Mouse (Mus musculus): ENCODE data around the gene Rpl7a. TPM values are rescaled to one million over a fixed set of nuclear protein-coding genes. Genes with fewer than 3 reads are reported as not detected.

Gene Rpl7a
- polyA plus RNA-seq, 1 experiment = 639 TPM

GRCm38 (mm10) chr2:26927745-26928476 is 17.3 kb downstream of the Rpl7a start:
- TF ChIP-seq POLR2A (IDR thresholded peaks at IDR 0.05; ENCODE audit: low read depth, low read length) (no peak), CTCF (IDR thresholded peaks at IDR 0.05; ENCODE audit: extremely low read depth, insufficient read length, insufficient replicate concordance, low read depth, low read length) (no peak)
- Histone ChIP-seq H3K4me3 (ENCODE audit: low read depth, low read length) (no peak overlapping the region), H3K27ac (ENCODE audit: insufficient read depth, low read depth, low read length) (peak overlapping the region; percentile 65; the same call in 1 of the 2 replicates), H3K4me1 (ENCODE audit: control insufficient read depth, insufficient read depth, insufficient read length, low read length) (peaks cover 16% of the 10 kb centered on the region; the same call in 1 of the 2 replicates), H3K36me3 (ENCODE audit: control insufficient read depth, insufficient read depth, low read length) (peaks cover 58% of the 10 kb centered on the region), H3K27me3 (ENCODE audit: control insufficient read depth, insufficient read depth, low read length) (no peaks in the 10 kb centered on the region)
- 62% methylated on average over 6 of the region's 6 CpGs for WGBS

- 5% methylated on average over 1 of the region's 1 CpGs for WGBS
- Histone ChIP-seq H3K4me1 (ENCODE audit: control insufficient read depth, insufficient read depth, insufficient read length, low read length) (peaks cover 32% of the 10 kb centered on the region), H3K4me3 (ENCODE audit: low read depth, low read length) (peak overlapping the region; percentile 14; the same call in 1 of the 2 replicates), H3K27me3 (ENCODE audit: control insufficient read depth, insufficient read depth, low read length) (no peaks in the 10 kb centered on the region), H3K27ac (ENCODE audit: insufficient read depth, low read depth, low read length) (0 out of 2 replicates have a peak overlapping the region, but pooled peaks have one; percentile 0), H3K36me3 (ENCODE audit: control insufficient read depth, insufficient read depth, low read length) (peaks cover 36% of the 10 kb centered on the region)
- TF ChIP-seq CTCF (IDR thresholded peaks at IDR 0.05; ENCODE audit: extremely low read depth, insufficient read length, insufficient replicate concordance, low read depth, low read length) (peak; percentile 37; the same call in 1 of the 2 replicates), POLR2A (IDR thresholded peaks at IDR 0.05; ENCODE audit: low read depth, low read length) (no peak)
These were observed 19.8 kb downstream of the Rpl7a start for GRCm38 (mm10) chr2:26930390-26930789.

- H3K27ac ChIP-seq (ENCODE audit: insufficient read depth, low read depth, low read length) = peak overlapping the region; percentile 88
- H3K36me3 ChIP-seq (ENCODE audit: control insufficient read depth, insufficient read depth, low read length) = peaks cover 19% of the 10 kb centered on the region
- H3K27me3 ChIP-seq (ENCODE audit: control insufficient read depth, insufficient read depth, low read length) = no peaks in the 10 kb centered on the region
- TF ChIP-seq POLR2A (IDR thresholded peaks at IDR 0.05; ENCODE audit: low read depth, low read length) = no peak
- TF ChIP-seq CTCF (IDR thresholded peaks at IDR 0.05; ENCODE audit: extremely low read depth, insufficient read length, insufficient replicate concordance, low read depth, low read length) = no peak
- peaks cover 35% of the 10 kb centered on the region for H3K4me1 ChIP-seq (ENCODE audit: control insufficient read depth, insufficient read depth, insufficient read length, low read length)
- peak overlapping the region; percentile 94 for H3K4me3 ChIP-seq (ENCODE audit: low read depth, low read length)
- under 1% methylated on average over 49 of the region's 49 CpGs for WGBS
These were observed 22.1 kb downstream of the Rpl7a start for GRCm38 (mm10) chr2:26932473-26933303.

GRCm38 (mm10) chr2:26933304-26934055 is 22.9 kb downstream of the Rpl7a start, which contains the start of the genes Surf4 and Stkld1:
Gene Surf4, minus strand, starts transcription at chr2:26933928.
Gene Stkld1, plus strand, starts transcription at chr2:26934047.
- TF ChIP-seq POLR2A (IDR thresholded peaks at IDR 0.05; ENCODE audit: low read depth, low read length) = peak; percentile 95
- no peak for TF ChIP-seq CTCF (IDR thresholded peaks at IDR 0.05; ENCODE audit: extremely low read depth, insufficient read length, insufficient replicate concordance, low read depth, low read length)

GRCm38 (mm10) chr2:26935286-26935685 is 24.7 kb downstream of the Rpl7a start:
- Histone ChIP-seq H3K36me3 (ENCODE audit: control insufficient read depth, insufficient read depth, low read length) (peaks cover 7% of the 10 kb centered on the region), H3K4me3 (ENCODE audit: low read depth, low read length) (no peak overlapping the region), H3K4me1 (ENCODE audit: control insufficient read depth, insufficient read depth, insufficient read length, low read length) (peaks cover 27% of the 10 kb centered on the region), H3K27ac (ENCODE audit: insufficient read depth, low read depth, low read length) (peak overlapping the region; percentile 93; the same call in 1 of the 2 replicates), H3K27me3 (ENCODE audit: control insufficient read depth, insufficient read depth, low read length) (no peaks in the 10 kb centered on the region)
- WGBS = 54% methylated on average over 2 of the region's 2 CpGs
- TF ChIP-seq CTCF (IDR thresholded peaks at IDR 0.05; ENCODE audit: extremely low read depth, insufficient read length, insufficient replicate concordance, low read depth, low read length) (no peak), POLR2A (IDR thresholded peaks at IDR 0.05; ENCODE audit: low read depth, low read length) (no peak)

More at GRCm38 (mm10) chr2:26933304-26934055, 22.9 kb downstream of the Rpl7a start, which contains the start of the genes Surf4 and Stkld1:
- Histone ChIP-seq H3K4me3 (ENCODE audit: low read depth, low read length) (peak within 1 kb of the TSS; percentile 94), H3K4me1 (ENCODE audit: control insufficient read depth, insufficient read depth, insufficient read length, low read length) (peaks cover 32% of the 10 kb centered on the region), H3K36me3 (ENCODE audit: control insufficient read depth, insufficient read depth, low read length) (peaks cover 14% of the 10 kb centered on the region), H3K27ac (ENCODE audit: insufficient read depth, low read depth, low read length) (peak within 1 kb of the TSS; percentile 93), H3K27me3 (ENCODE audit: control insufficient read depth, insufficient read depth, low read length) (no peaks in the 10 kb centered on the region)
- under 1% methylated on average over 55 of the region's 70 CpGs for WGBS

- no peak for TF ChIP-seq CTCF (IDR thresholded peaks at IDR 0.05; ENCODE audit: extremely low read depth, insufficient read length, insufficient replicate concordance, low read depth, low read length)
- no peak for TF ChIP-seq POLR2A (IDR thresholded peaks at IDR 0.05; ENCODE audit: low read depth, low read length)
- Histone ChIP-seq H3K4me1 (ENCODE audit: control insufficient read depth, insufficient read depth, insufficient read length, low read length) (peaks cover 22% of the 10 kb centered on the region), H3K4me3 (ENCODE audit: low read depth, low read length) (no peak overlapping the region), H3K36me3 (ENCODE audit: control insufficient read depth, insufficient read depth, low read length) (no peaks in the 10 kb centered on the region), H3K27me3 (ENCODE audit: control insufficient read depth, insufficient read depth, low read length) (no peaks in the 10 kb centered on the region), H3K27ac (ENCODE audit: insufficient read depth, low read depth, low read length) (no peak overlapping the region)
- WGBS = 42% methylated on average over 1 of the region's 1 CpGs
These were observed 25.9 kb downstream of the Rpl7a start for GRCm38 (mm10) chr2:26936425-26936824.

Data from small intestine, adult 2 months (tissue).